Mouse (Mus musculus) bone marrow, adult 2 months (tissue): ENCODE results near the gene Fbxw7.

Source experiments
- CTCF ChIP-seq: fragments of 200-500 bp; IDR thresholded peaks from 2 replicates; pipeline ENCODE4 v1.5.1; 2011; ENCODE audit warnings: low read length, control low read depth; ENCODE audit not compliant: control insufficient read depth, insufficient read depth
- POLR2A ChIP-seq: fragments of 200-500 bp; IDR thresholded peaks from 2 replicates; pipeline ENCODE4 v1.6.1; 2011; ENCODE audit warnings: low read depth, mild to moderate bottlenecking, control low read depth, low read length, borderline replicate concordance; ENCODE audit not compliant: control insufficient read depth

- TF ChIP-seq CTCF, result no peak
- TF ChIP-seq POLR2A, result no peak
These were observed 6.2 kb upstream of the Fbxw7 start for GRCm38 (mm10) chr3:84808906-84809305.
